Mouse (Mus musculus) liver, embryonic 13.5 days (tissue): ENCODE data around the gene Cda. TPM values are rescaled to one million over a fixed set of nuclear protein-coding genes. Genes with fewer than 3 reads are reported as not detected.

ENCODE experiments used
- ATAC-seq: fragments of 200-750 bp; cut with Nextera tagmentation; 2 replicates; pipeline ENCODE4 v1.8.0; 2017; ENCODE audit warnings: low read depth, mild to moderate bottlenecking, moderate number of reproducible peaks, moderate library complexity
- DNase-seq: peaks from one replicate; pipeline ENCODE4 v3.0.0; 2022
- H3K27ac ChIP-seq: fragments of 300-500 bp; sonication (generic); 2 replicates; pipeline ENCODE4 v1.5.1; 2015; ENCODE audit warnings: moderate library complexity, mild to moderate bottlenecking, inconsistent platforms
- H3K27me3 ChIP-seq: fragments of 300-500 bp; sonication (generic); 2 replicates; pipeline ENCODE4 v1.6.1; 2015; ENCODE audit warnings: mild to moderate bottlenecking, inconsistent platforms
- H3K36me3 ChIP-seq: fragments of 300-500 bp; sonication (generic); 2 replicates; pipeline ENCODE4 v1.6.1; 2015; ENCODE audit warnings: mild to moderate bottlenecking, inconsistent platforms
- H3K4me1 ChIP-seq: fragments of 300-500 bp; sonication (generic); replicated peaks from 2 replicates; pipeline ENCODE4 v1.6.1; 2015; ENCODE audit warnings: inconsistent platforms
- H3K4me2 ChIP-seq: fragments of 300-500 bp; sonication (generic); 2 replicates; pipeline ENCODE4 v1.6.1; 2015; ENCODE audit warnings: inconsistent platforms, mild to moderate bottlenecking, moderate library complexity
- H3K4me3 ChIP-seq: fragments of 300-500 bp; sonication (generic); replicated peaks from 2 replicates; pipeline ENCODE4 v1.5.1; 2015; ENCODE audit warnings: mild to moderate bottlenecking, inconsistent platforms
- H3K9ac ChIP-seq: fragments of 300-500 bp; sonication (generic); 2 replicates; pipeline ENCODE4 v1.6.1; 2015; ENCODE audit warnings: mild to moderate bottlenecking, inconsistent platforms
- H3K9me3 ChIP-seq: fragments of 300-500 bp; sonication (generic); replicated peaks from 2 replicates; pipeline ENCODE4 v1.6.1; 2016; ENCODE audit warnings: inconsistent platforms
- WGBS: fragments of 180-500 bp; shearing (Covaris S2); methylation state at CpG from one replicate; pipeline ENCODE4 v1.1.7; 2015; ENCODE audit not compliant: insufficient replicate concordance; 5-methylcytosine and 5-hydroxymethylcytosine counted together
- polyA plus RNA-seq: library from polyadenylated mRNA; unstranded; fragments of >200 nt; fragmentation: Nextera tagmentation; extraction: Ambion mirVana; gene quantifications from 2 replicates; pipeline ENCODE4 v1.2.1, GENCODE M21; 2015

Cda gene
- polyA plus RNA-seq, 1 experiment from 2014 or later: 5.2 TPM

GRCm38 (mm10) chr4:138395087-138395970 is 27.5 kb upstream of the Cda start:
- ATAC-seq (no peak), DNase-seq (no peak)
- WGBS: 2% methylated on average over 96 of the region's 103 CpGs
- H3K36me3 ChIP-seq: no peaks in the 10 kb centered on the region
- peak overlapping the region; percentile 36 for H3K4me2 ChIP-seq
- H3K9me3 ChIP-seq: no peaks in the 10 kb centered on the region
- H3K9ac ChIP-seq: no peak overlapping the region
- H3K4me1 ChIP-seq: peaks cover 7% of the 10 kb centered on the region; the same call in 1 of the 2 replicates
- H3K27me3 ChIP-seq: peaks cover 83% of the 10 kb centered on the region
- H3K27ac ChIP-seq: no peak overlapping the region
- peak overlapping the region; percentile 18 for H3K4me3 ChIP-seq

GRCm38 (mm10) chr4:138393703-138394102 is 25.9 kb upstream of the Cda start:
- Histone ChIP-seq H3K4me1 (peaks cover 7% of the 10 kb centered on the region; the same call in 1 of the 2 replicates), H3K4me2 (no peak overlapping the region), H3K9ac (no peak overlapping the region), H3K27ac (no peak overlapping the region), H3K27me3 (peaks cover 83% of the 10 kb centered on the region), H3K9me3 (no peaks in the 10 kb centered on the region), H3K4me3 (no peak overlapping the region), H3K36me3 (no peaks in the 10 kb centered on the region)
- DNase-seq (no peak), ATAC-seq (no peak)
- WGBS: 52% methylated on average over 7 of the region's 7 CpGs

DNA sequence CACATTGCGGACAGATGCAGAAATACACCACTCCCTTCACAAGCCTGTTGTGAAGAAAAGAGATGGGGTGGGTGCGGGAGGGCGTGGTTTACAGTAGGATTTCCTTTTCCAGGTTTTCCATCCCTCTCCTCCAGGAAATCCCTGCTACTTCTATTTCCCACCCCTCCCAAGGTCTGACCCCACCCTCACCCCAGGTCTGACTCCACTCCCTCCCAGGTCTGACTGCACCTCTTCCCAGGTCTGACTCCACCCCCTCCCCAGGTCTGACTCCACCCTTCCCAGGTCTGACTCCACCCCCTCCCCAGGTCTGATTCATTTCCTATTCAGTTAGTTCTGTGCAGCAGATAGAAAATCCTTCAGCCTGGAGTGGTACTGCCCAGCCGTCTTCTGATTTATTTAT is 16.0 kb upstream of the Cda start:
- 45% methylated on average over 4 of the region's 4 CpGs for WGBS
- H3K9ac ChIP-seq: no peak overlapping the region
- 0 out of 2 replicates have a peak, but pooled peaks cover 5% of the 10 kb centered on the region for H3K27me3 ChIP-seq
- no peak overlapping the region for H3K27ac ChIP-seq
- H3K36me3 ChIP-seq: no peaks in the 10 kb centered on the region
- no peaks in the 10 kb centered on the region for H3K9me3 ChIP-seq
- no peak overlapping the region for H3K4me2 ChIP-seq
- no peak for ATAC-seq
- H3K4me1 ChIP-seq: no peaks in the 10 kb centered on the region
- no peak overlapping the region for H3K4me3 ChIP-seq
- no peak for DNase-seq

DNA sequence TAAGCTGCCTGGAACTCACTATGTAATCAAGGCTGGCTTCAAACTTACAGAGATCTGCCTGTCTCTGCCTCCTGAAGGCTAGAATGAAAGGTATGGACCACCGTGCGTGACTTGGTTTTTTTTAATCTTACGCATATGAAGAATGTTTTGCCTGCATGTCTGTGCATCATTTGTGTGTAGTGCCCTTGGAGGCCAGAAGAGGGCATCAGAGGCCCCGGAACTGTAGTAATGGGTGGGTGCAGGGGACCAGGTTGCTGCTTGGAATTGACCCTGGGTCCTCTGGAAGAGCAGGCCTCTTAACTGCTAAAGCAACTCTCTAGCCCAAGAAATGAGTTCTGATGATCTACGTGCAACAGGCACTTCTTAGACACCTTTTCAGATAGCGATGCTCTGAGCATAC is 14.7 kb upstream of the Cda start:
- Histone ChIP-seq H3K27me3 (0 out of 2 replicates have a peak, but pooled peaks cover 5% of the 10 kb centered on the region), H3K36me3 (no peaks in the 10 kb centered on the region), H3K4me1 (no peaks in the 10 kb centered on the region), H3K4me2 (no peak overlapping the region), H3K9ac (no peak overlapping the region), H3K9me3 (no peaks in the 10 kb centered on the region), H3K27ac (no peak overlapping the region), H3K4me3 (no peak overlapping the region)
- DNase-seq: no peak
- 62% methylated on average over 6 of the region's 6 CpGs for WGBS
- no peak for ATAC-seq

DNA sequence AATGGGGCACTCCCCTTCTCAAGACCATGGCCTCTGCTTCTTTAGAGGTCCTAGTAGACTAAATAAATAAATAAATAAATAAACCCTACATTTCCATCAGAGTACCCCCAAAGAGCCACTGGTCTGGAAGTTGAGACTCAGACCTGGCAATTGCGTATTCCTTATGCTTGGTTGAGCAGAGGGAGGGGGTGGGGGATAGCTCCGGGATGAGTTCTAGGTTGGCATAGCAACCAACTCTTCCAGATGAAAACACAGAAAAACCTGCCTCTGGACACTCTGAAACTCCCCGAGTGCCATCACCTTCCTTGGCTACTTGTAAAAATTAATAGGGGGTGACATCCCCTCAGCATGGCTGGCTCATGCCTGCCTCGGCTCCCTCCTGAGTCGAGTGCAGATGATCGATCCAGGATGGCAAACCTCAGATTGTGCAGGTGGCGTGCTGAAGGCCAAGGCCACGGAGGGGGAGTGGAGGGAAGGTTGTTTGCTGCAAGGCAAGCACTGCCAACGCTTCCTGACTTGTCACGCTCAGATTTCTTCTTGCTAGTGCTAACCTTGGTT is 12.4 kb upstream of the Cda start:
- Histone ChIP-seq H3K4me2 (no peak overlapping the region), H3K27ac (no peak overlapping the region), H3K27me3 (0 out of 2 replicates have a peak, but pooled peaks cover 5% of the 10 kb centered on the region), H3K4me1 (no peaks in the 10 kb centered on the region), H3K4me3 (no peak overlapping the region), H3K9me3 (no peaks in the 10 kb centered on the region), H3K36me3 (no peaks in the 10 kb centered on the region), H3K9ac (no peak overlapping the region)
- DNase-seq (no peak), ATAC-seq (no peak)
- WGBS: 50% methylated on average over 10 of the region's 10 CpGs

DNA sequence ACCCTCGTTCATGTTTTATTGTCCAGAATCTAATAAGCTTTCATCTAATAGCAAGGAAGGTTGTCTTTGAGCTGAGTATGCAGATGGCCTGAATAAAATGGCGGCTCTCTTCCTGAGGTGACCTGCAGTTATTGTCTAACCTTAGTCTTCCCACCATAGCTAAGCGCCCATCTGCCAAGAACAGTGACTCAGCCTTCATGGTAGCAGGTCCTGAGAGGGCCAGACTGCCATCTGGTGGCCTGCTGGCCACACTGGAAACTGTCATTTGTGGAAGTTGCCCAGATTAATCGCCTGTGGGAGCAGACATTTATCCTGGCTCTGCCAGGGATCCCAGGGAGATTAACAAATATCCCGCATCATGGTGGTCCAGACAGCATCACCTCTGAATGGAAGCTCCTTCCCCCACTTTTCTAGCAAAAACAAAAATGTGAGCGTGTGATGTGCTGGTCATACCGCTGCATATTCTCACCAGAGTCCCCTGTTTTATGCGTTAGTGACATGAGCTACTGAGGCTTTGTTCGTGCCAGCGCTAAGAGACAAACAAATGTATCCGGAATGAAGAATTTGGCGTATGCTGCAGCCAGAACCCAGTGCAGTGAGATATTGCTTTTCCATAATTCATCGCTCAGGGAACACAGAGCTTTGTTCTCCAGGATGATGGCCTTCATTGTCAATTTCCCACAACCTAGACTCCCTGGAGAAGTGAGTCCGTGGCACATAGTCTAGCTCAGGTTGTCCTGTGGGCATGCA is 11.5 kb upstream of the Cda start:
- Histone ChIP-seq H3K27ac (no peak overlapping the region), H3K36me3 (no peaks in the 10 kb centered on the region), H3K27me3 (0 out of 2 replicates have a peak, but pooled peaks cover 5% of the 10 kb centered on the region), H3K9ac (no peak overlapping the region), H3K4me2 (no peak overlapping the region), H3K4me3 (no peak overlapping the region), H3K9me3 (no peaks in the 10 kb centered on the region), H3K4me1 (no peaks in the 10 kb centered on the region)
- 48% methylated on average over 14 of the region's 14 CpGs for WGBS
- ATAC-seq: no peak
- no peak for DNase-seq

DNA sequence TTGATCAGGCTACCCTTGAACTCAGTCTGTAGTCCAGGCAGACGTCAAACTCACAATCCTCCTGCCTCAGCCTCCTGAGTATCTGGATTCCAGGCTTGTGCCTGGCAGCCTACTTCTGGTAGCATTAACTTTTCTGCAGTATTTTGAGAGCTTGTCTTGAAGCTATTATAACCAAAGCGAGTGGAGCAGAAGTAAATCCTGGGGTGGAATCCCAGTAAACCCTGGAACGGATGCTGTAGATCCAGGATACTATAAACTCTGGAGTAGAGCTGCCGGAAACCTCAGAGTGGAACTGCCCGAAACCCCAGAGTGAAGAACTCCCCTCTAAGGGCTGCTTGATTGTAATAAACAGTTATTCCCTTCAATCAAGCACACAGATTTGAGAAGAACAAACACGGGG is 9.7 kb upstream of the Cda start:
- 47% methylated on average over 6 of the region's 6 CpGs for WGBS
- no peak overlapping the region for H3K4me3 ChIP-seq
- ATAC-seq (no peak), DNase-seq (no peak)
- no peaks in the 10 kb centered on the region for H3K4me1 ChIP-seq
- H3K4me2 ChIP-seq: no peak overlapping the region
- no peak overlapping the region for H3K9ac ChIP-seq
- H3K9me3 ChIP-seq: no peaks in the 10 kb centered on the region
- no peaks in the 10 kb centered on the region for H3K36me3 ChIP-seq
- H3K27me3 ChIP-seq: 0 out of 2 replicates have a peak, but pooled peaks cover 5% of the 10 kb centered on the region
- H3K27ac ChIP-seq: no peak overlapping the region

DNA sequence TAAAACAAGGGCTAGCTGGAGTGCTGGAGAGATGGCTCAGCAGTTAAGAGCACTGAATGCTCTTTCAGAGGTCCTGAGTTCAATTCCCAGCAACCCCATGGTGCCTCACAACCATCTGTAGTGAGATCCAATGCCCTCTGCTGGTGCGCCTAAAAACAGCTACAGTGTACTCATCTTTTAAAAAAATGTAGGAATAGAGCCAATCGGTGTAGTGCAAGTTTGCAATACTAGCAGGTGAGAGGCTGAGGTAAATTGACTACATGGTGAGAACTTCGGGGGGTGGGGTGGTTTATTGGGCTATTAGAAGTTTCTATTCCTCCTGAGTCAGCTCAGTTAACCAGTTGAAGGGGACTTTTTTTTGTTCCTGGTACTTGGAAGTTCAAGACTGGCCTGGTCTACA is 7.3 kb upstream of the Cda start:
- 68% methylated on average over 3 of the region's 3 CpGs for WGBS
- ATAC-seq (no peak), DNase-seq (no peak)
- Histone ChIP-seq H3K27ac (no peak overlapping the region), H3K4me3 (no peak overlapping the region), H3K4me2 (no peak overlapping the region), H3K4me1 (no peaks in the 10 kb centered on the region), H3K9ac (no peak overlapping the region), H3K27me3 (no peaks in the 10 kb centered on the region), H3K9me3 (no peaks in the 10 kb centered on the region), H3K36me3 (no peaks in the 10 kb centered on the region)

GRCm38 (mm10) chr4:138370996-138371516 is 3.3 kb upstream of the Cda start:
- Histone ChIP-seq H3K9me3 (no peaks in the 10 kb centered on the region), H3K27ac (no peak overlapping the region), H3K4me2 (no peak overlapping the region), H3K4me1 (peaks cover 23% of the 10 kb centered on the region), H3K4me3 (no peak overlapping the region), H3K36me3 (no peaks in the 10 kb centered on the region), H3K27me3 (peaks cover 14% of the 10 kb centered on the region), H3K9ac (no peak overlapping the region)
- WGBS: 67% methylated on average over 5 of the region's 5 CpGs
- no peak for DNase-seq
- ATAC-seq: no peak

- DNase-seq (no peak), ATAC-seq (no peak)
Measured at GRCm38 (mm10) chr4:138368498-138369260, 887 bp upstream of the Cda start.

More at GRCm38 (mm10) chr4:138368498-138369260, 887 bp upstream of the Cda start:
- Histone ChIP-seq H3K4me2 (peak overlapping the region; percentile 70), H3K4me3 (no peak overlapping the region; the same call in 1 of the 2 replicates), H3K27me3 (peaks cover 14% of the 10 kb centered on the region), H3K36me3 (no peaks in the 10 kb centered on the region), H3K9ac (no peak overlapping the region), H3K4me1 (peaks cover 23% of the 10 kb centered on the region), H3K27ac (no peak overlapping the region), H3K9me3 (no peaks in the 10 kb centered on the region)
- 33% methylated on average over 12 of the region's 12 CpGs for WGBS
